Mouse (Mus musculus) subcutaneous adipose tissue, adult 2 months (tissue): ENCODE results near the gene Hdac9. TPM values are rescaled to one million over a fixed set of nuclear protein-coding genes. Genes with fewer than 3 reads are reported as not detected.

Experiments
- polyA plus RNA-seq: library from polyadenylated mRNA; depleted of rRNA; stranded (reverse); fragments of >200 nt; gene quantifications from 2 replicates; pipeline ENCODE4 v1.2.3, GENCODE M21; 2012; ENCODE audit warnings: low replicate concordance; rRNA removed

Hdac9 gene
- polyA plus RNA-seq, result 8.8 and 9.5 TPM in 2 replicates

DNA sequence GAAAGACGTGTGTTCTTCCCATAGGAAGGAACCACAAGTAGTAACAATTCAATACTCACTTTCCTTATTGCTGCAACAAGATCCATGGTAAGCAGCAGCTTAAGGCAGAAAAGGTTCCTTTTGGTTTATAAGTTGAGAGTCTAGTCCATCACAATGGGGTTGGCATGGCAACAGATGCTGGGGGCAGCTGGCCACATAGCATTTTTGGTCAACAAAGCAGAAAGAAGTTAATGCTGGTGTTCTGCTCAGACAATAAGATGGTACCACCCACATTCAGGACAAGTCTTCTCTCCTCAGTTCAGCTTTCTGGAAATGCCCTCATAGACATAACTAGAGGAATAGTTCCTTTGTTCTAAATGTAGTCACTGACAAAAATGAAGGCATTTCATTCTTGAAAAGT, at the start of gene Hdac9:
Gene Hdac9 (minus strand): TSS at position 101 of the 400 bp plus-strand sequence.

Other genes starting within 250 kb of the Hdac9 start
- not detected in 2 replicates for gene Prps1l1, start 67.7 kb upstream of the Hdac9 start, polyA plus RNA-seq
- gene Snx13, start 130.1 kb upstream of the Hdac9 start, polyA plus RNA-seq, result 7.5 and 7.6 TPM in 2 replicates